Mouse (Mus musculus) myocyte (in vitro differentiated cells): ENCODE results near the gene Akt1s1. TPM values are rescaled to one million over a fixed set of nuclear protein-coding genes. Genes with fewer than 3 reads are reported as not detected.

ENCODE experiments used
- H3K27me3 ChIP-seq: one replicate; pipeline ENCODE4 v1.6.1; 2011; ENCODE audit not compliant: control insufficient read depth, insufficient read depth, insufficient read length
- H3K36me3 ChIP-seq: one replicate; pipeline ENCODE4 v1.6.1; 2011; ENCODE audit not compliant: control insufficient read depth, insufficient read depth
- H3K4me2 ChIP-seq: one replicate; pipeline ENCODE4 v1.6.1; 2011; ENCODE audit warnings: low read depth, control low read depth
- H3K4me3 ChIP-seq: one replicate; pipeline ENCODE4 v1.5.1; 2011; ENCODE audit warnings: mild to moderate bottlenecking, control low read depth, moderate library complexity
- H3K79me2 ChIP-seq: one replicate; pipeline ENCODE4 v1.6.1; 2011; ENCODE audit not compliant: control insufficient read depth, insufficient read depth
- H3ac ChIP-seq: one replicate; pipeline ENCODE4 v1.6.1; 2011; ENCODE audit not compliant: control insufficient read depth, insufficient read length
- CEBPB ChIP-seq: IDR thresholded peaks from 2 replicates; pipeline ENCODE4 v1.6.1; 2011; ENCODE audit warnings: mild to moderate bottlenecking, moderate library complexity; ENCODE audit not compliant: poor library complexity, insufficient read depth, severe bottlenecking
- E2F4 ChIP-seq: IDR thresholded peaks from one replicate; pipeline ENCODE4 v1.6.1; 2011; ENCODE audit warnings: mild to moderate bottlenecking, control low read depth, moderate library complexity; ENCODE audit not compliant: insufficient read depth
- MAX ChIP-seq: IDR thresholded peaks from one replicate; pipeline ENCODE4 v1.6.1; 2011; ENCODE audit warnings: low read depth, mild to moderate bottlenecking, control low read depth
- MYOD1 ChIP-seq, 3 experiments: IDR thresholded peaks; one replicate each; pipeline ENCODE4 v1.6.1; 2011; ENCODE audit warnings: control low read depth in 2 of 3, low read depth in 2 of 3, mild to moderate bottlenecking in 2 of 3, moderate library complexity in 1 of 3; ENCODE audit not compliant: insufficient read length in 2 of 3, control insufficient read depth in 1 of 3
- MYOG ChIP-seq, 3 experiments: IDR thresholded peaks; one replicate each; pipeline ENCODE4 v1.6.1; 2011; ENCODE audit warnings: control low read depth in 2 of 3, low read depth in 2 of 3, mild to moderate bottlenecking in 2 of 3; ENCODE audit not compliant: insufficient read length in 2 of 3, control insufficient read depth in 1 of 3, insufficient read depth in 1 of 3
- POLR2A ChIP-seq: IDR thresholded peaks from one replicate; pipeline ENCODE4 v1.6.1; 2011; ENCODE audit warnings: low read depth, mild to moderate bottlenecking, control low read depth, moderate library complexity; ENCODE audit not compliant: insufficient read length
- POLR2AphosphoS2 ChIP-seq: IDR thresholded peaks from one replicate; pipeline ENCODE4 v1.6.1; 2011; ENCODE audit warnings: low read depth, control low read depth; ENCODE audit not compliant: insufficient read length
- REST ChIP-seq: IDR thresholded peaks from one replicate; pipeline ENCODE4 v1.6.1; 2011; ENCODE audit warnings: mild to moderate bottlenecking, control low read depth, moderate library complexity; ENCODE audit not compliant: insufficient read depth, insufficient read length
- SRF ChIP-seq: IDR thresholded peaks from one replicate; pipeline ENCODE4 v1.6.1; 2011; ENCODE audit warnings: low read depth; ENCODE audit not compliant: control insufficient read depth, insufficient read length
- TCF12 ChIP-seq: IDR thresholded peaks from one replicate; pipeline ENCODE4 v1.6.1; 2011; ENCODE audit warnings: mild to moderate bottlenecking, control low read depth; ENCODE audit not compliant: poor library complexity, insufficient read depth, severe bottlenecking
- TCF3 ChIP-seq: IDR thresholded peaks from one replicate; pipeline ENCODE4 v1.6.1; 2011; ENCODE audit warnings: low read depth, control low read depth; ENCODE audit not compliant: insufficient read length
- USF1 ChIP-seq: IDR thresholded peaks from one replicate; pipeline ENCODE4 v1.6.1; 2011; ENCODE audit warnings: low read depth, mild to moderate bottlenecking, control low read depth, moderate library complexity
- polyA plus RNA-seq: library from polyadenylated mRNA; unstranded; fragments of >200 nt; fragmentation: generic; extraction: Trizol; gene quantifications from one replicate; pipeline ENCODE4 v1.2.1, GENCODE M21; 2012; ENCODE audit warnings: missing spikeins

Akt1s1 gene
- polyA plus RNA-seq, 1 experiment, result 200 TPM

DNA sequence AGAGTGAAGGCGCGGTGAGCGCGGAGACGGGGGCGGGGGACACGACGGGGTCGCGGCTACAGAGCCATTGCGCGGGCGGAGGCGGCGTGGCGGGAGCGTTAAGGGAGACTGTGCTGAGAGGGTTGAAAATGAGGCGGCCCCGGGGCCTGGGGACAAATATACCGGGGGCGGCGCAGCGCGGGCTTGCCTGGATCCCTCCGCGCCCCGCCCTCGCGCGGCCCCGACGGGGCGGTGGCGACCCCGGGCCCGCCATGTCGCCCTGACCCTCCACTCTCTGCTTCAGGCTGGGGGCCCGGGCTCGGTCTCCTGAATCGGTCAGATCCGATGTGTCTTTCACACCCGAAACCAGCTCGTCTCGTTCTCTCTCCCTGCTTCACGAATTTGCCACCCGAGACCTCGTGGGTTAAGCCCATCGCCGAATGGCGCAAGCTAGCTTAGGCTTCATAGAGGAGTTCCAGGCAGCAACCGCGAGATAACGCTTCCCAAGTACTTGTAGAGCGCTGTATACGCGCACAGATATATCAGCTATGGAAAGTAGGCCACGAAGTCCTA, 32.2 kb upstream of the Akt1s1 start, which contains the start of gene Atf5:
Gene Atf5 (minus strand): TSS at position 189 of the 552 bp plus-strand sequence.
- Histone ChIP-seq H3K4me2 (peak within 1 kb of the TSS; percentile 97), H3K36me3 (peaks cover 25% of the 10 kb centered on the region), H3ac (peak within 1 kb of the TSS; percentile 65), H3K79me2 (peaks cover 74% of the 10 kb centered on the region), H3K4me3 (peak within 1 kb of the TSS; percentile 94), H3K27me3 (no peaks in the 10 kb centered on the region)
- TF ChIP-seq MAX (no peak), E2F4 (no peak), MYOD1 (IDR thresholded peaks at IDR 0.05; ENCODE audit: control insufficient read depth in 1 of 3, insufficient read length in 2 of 3, low read depth in 2 of 3) (no peak), MYOG (IDR thresholded peaks at IDR 0.05; ENCODE audit: control insufficient read depth in 1 of 3, insufficient read depth in 1 of 3, insufficient read length in 2 of 3, low read depth in 2 of 3) (peak in 1 of 3 experiments; percentile 5), POLR2A (peak; percentile 89), SRF (peak; percentile 2), POLR2AphosphoS2 (peak; percentile 88)

DNA sequence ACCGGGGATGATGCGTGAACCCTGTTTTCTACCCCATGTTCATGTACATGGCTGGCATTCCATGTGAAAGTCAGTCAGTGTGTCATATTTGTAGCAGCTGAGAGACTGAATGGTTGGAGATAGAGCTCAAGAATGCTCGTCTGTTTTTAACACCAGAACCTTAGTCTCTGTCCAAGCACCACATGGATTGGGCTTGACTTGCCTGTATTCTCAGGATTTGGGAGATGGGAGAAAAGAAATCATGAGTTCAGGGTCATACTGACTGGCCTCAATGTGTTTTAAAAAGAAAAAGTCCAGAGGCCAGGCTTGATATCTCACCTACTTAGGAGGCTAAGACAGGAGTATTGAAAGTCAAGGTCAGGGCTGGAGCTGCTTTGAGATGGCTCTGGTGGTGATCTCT, 31.4 kb upstream of the Akt1s1 start:
- Histone ChIP-seq H3K36me3 (peaks cover 16% of the 10 kb centered on the region), H3ac (peak overlapping the region; percentile 65), H3K4me3 (peak overlapping the region; percentile 94), H3K4me2 (peak overlapping the region; percentile 97), H3K79me2 (peaks cover 83% of the 10 kb centered on the region), H3K27me3 (no peaks in the 10 kb centered on the region)
- TF ChIP-seq CEBPB, result no peak
- no peak for TF ChIP-seq MYOG (IDR thresholded peaks at IDR 0.05; ENCODE audit: control insufficient read depth in 1 of 3, insufficient read depth in 1 of 3, insufficient read length in 2 of 3, low read depth in 2 of 3)
- no peak for TF ChIP-seq MAX
- TF ChIP-seq SRF, result no peak
- TF ChIP-seq POLR2A, result no peak
- TF ChIP-seq TCF12, result no peak
- TF ChIP-seq USF1, result no peak
- no peak for TF ChIP-seq REST
- no peak for TF ChIP-seq TCF3
- no peak for TF ChIP-seq E2F4
- no peak for TF ChIP-seq POLR2AphosphoS2
- no peak for TF ChIP-seq MYOD1 (IDR thresholded peaks at IDR 0.05; ENCODE audit: control insufficient read depth in 1 of 3, insufficient read length in 2 of 3, low read depth in 2 of 3)

DNA sequence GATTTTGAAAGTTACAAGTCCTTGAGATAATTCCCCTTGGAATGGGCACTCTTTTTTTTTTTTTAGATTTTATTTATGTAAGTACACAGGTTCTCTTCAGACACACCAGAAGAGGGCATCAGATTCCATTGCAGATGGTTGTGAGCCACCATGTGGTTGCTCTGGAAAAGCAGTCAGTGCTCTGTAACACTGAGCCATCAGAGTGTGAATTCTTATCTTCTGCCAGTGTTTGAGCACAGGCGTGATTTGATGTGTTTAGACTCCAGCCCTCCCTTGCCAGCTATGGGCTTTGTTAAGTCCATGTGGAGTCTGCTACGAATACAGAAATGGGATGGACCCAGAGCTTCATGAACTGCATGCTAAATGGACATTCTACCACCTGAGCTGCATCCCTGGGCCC, 30.6 kb upstream of the Akt1s1 start:
- no peaks in the 10 kb centered on the region for H3K27me3 ChIP-seq
- H3K36me3 ChIP-seq, result peaks cover 13% of the 10 kb centered on the region
- H3K79me2 ChIP-seq, result peaks cover 90% of the 10 kb centered on the region
- peak overlapping the region; percentile 41 for H3ac ChIP-seq
- TF ChIP-seq USF1 (no peak), E2F4 (no peak), TCF12 (no peak), POLR2AphosphoS2 (no peak), CEBPB (no peak), MYOD1 (IDR thresholded peaks at IDR 0.05; ENCODE audit: control insufficient read depth in 1 of 3, insufficient read length in 2 of 3, low read depth in 2 of 3) (no peak), SRF (no peak)
- H3K4me2 ChIP-seq, result peak overlapping the region; percentile 97
- H3K4me3 ChIP-seq, result peak overlapping the region; percentile 94

DNA sequence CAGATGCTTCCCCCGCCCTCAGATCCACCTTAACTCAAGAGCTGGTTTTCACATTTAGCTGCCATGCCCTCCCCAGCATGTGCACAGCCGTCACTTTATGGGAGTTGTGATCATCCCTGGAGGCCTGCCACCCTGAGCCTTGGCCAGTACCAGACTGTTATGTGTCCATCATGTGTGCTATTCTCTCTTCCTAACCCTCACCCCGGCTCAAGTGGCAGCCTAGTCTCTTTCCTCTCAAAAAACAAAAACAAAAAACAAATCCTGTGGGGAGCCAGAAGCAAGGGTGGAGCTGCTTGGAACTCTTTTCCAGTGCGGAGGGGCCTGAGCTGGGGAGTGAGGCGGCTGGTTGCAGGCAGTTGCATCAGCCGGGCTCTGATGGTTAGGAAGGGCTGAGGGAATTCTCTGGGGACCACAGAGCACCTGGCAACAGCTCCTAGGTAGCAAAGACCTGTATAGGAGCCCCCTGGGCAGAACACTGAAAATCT, 30.0 kb upstream of the Akt1s1 start:
- Histone ChIP-seq H3K4me3 (peak overlapping the region; percentile 94), H3K79me2 (peaks cover 92% of the 10 kb centered on the region), H3K36me3 (peaks cover 10% of the 10 kb centered on the region), H3ac (peak overlapping the region; percentile 41), H3K4me2 (peak overlapping the region; percentile 97), H3K27me3 (no peaks in the 10 kb centered on the region)
- TF ChIP-seq POLR2A (peak; percentile 75), TCF3 (no peak), CEBPB (peak; percentile 100), MYOG (IDR thresholded peaks at IDR 0.05; ENCODE audit: control insufficient read depth in 1 of 3, insufficient read depth in 1 of 3, insufficient read length in 2 of 3, low read depth in 2 of 3) (peak in 1 of 3 experiments; percentile 47)

DNA sequence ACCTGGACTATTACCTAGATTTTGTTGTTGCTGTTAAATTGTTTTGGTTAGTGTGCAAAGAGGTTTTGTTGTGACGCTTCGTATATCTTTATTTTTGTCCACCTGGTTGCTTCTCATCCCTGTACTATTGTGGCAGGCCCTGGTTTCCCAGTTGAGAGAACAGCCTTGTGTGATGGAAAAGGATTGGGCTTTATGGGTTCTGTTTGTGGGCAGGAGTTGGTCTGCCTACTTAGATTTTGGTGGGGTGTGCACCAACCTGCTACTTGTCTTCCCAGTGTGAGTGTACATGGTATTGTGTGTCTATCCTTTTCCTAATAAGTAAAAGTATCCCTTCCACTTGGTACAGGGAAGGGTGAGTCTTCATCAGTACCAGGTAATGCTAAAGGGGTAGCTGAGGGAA, 29.4 kb upstream of the Akt1s1 start:
- Histone ChIP-seq H3ac (peak overlapping the region; percentile 41), H3K4me2 (peak overlapping the region; percentile 97), H3K27me3 (no peaks in the 10 kb centered on the region), H3K36me3 (peaks cover 4% of the 10 kb centered on the region), H3K4me3 (peak overlapping the region; percentile 94), H3K79me2 (peaks cover 92% of the 10 kb centered on the region)
- TF ChIP-seq USF1 (no peak), POLR2A (no peak), E2F4 (no peak), CEBPB (no peak), TCF3 (no peak), REST (no peak), POLR2AphosphoS2 (no peak), MYOG (IDR thresholded peaks at IDR 0.05; ENCODE audit: control insufficient read depth in 1 of 3, insufficient read depth in 1 of 3, insufficient read length in 2 of 3, low read depth in 2 of 3) (no peak), TCF12 (no peak), SRF (no peak), MYOD1 (IDR thresholded peaks at IDR 0.05; ENCODE audit: control insufficient read depth in 1 of 3, insufficient read length in 2 of 3, low read depth in 2 of 3) (no peak), MAX (no peak)
